Mouse (Mus musculus) T-helper 2 cell (primary cell): ENCODE data around the gene Hcfc2.

Source experiments
- in situ Hi-C: fragments of 300-600 bp; cut with MboI, MseI; formaldehyde crosslinking; loops from one replicate; pipeline ENCODE4 v1.15.1; 2025; ENCODE audit warnings: high pct_unique_total_duplicates

Hcfc2 gene

GRCm38 (mm10) chr10:82770713-82771112 is 74.8 kb downstream of the Hcfc2 start:
- in situ Hi-C loops: no loop called here

GRCm38 (mm10) chr10:82771595-82772170 is 75.7 kb downstream of the Hcfc2 start:
- in situ Hi-C loops: no loop called here

GRCm38 (mm10) chr10:82774841-82775240 is 78.9 kb downstream of the Hcfc2 start:
- in situ Hi-C loops: no loop called here

- in situ Hi-C loops: no loop called here
These were observed 81.1 kb downstream of the Hcfc2 start for GRCm38 (mm10) chr10:82777075-82777474.

GRCm38 (mm10) chr10:82777886-82778285 is 81.9 kb downstream of the Hcfc2 start:
- in situ Hi-C loops: no loop called here

GRCm38 (mm10) chr10:82778791-82779549 is 83.0 kb downstream of the Hcfc2 start:
- in situ Hi-C loops: no loop called here

GRCm38 (mm10) chr10:82779831-82780230 is 83.9 kb downstream of the Hcfc2 start:
- in situ Hi-C loops: no loop called here

- in situ Hi-C loops: no loop called here
These were observed 84.4 kb downstream of the Hcfc2 start for GRCm38 (mm10) chr10:82780322-82780721.

GRCm38 (mm10) chr10:82780816-82781215 is 84.9 kb downstream of the Hcfc2 start:
- in situ Hi-C loops: no loop called here

GRCm38 (mm10) chr10:82782472-82782871 is 86.5 kb downstream of the Hcfc2 start:
- in situ Hi-C loops: no loop called here

- in situ Hi-C loops: no loop called here
These were observed 93.2 kb downstream of the Hcfc2 start for GRCm38 (mm10) chr10:82789181-82789580.

GRCm38 (mm10) chr10:82790504-82790903 is 94.5 kb downstream of the Hcfc2 start:
- in situ Hi-C loops: loop anchor here (10.0 kb wide), 1 partner anchor 214 kb away; no protein-coding TSS in a partner anchor

- in situ Hi-C loops: loop anchor here (10.0 kb wide), 1 partner anchor 213 kb away; no protein-coding TSS in a partner anchor
These were observed 95.8 kb downstream of the Hcfc2 start for GRCm38 (mm10) chr10:82791713-82792112.
